Mouse (Mus musculus) lung, postnatal 0 days (tissue): ENCODE measurements around the gene Cntn5. TPM values are rescaled to one million over a fixed set of nuclear protein-coding genes. Genes with fewer than 3 reads are reported as not detected.

Source experiments
- ATAC-seq: fragments of 200-750 bp; cut with Nextera tagmentation; 2 replicates; pipeline ENCODE4 v1.8.0; 2017; ENCODE audit warnings: moderate library complexity
- DNase-seq: peaks from one replicate; pipeline ENCODE4 v3.0.0-alpha.2; 2016; ENCODE audit warnings: low spot score
- H3K27ac ChIP-seq: fragments of 300-500 bp; sonication (generic); 2 replicates; pipeline ENCODE4 v1.5.1; 2014; ENCODE audit warnings: antibody characterized with exemption, mild to moderate bottlenecking, low read length, mixed read lengths
- H3K27me3 ChIP-seq: fragments of 300-500 bp; sonication (generic); replicated peaks from 2 replicates; pipeline ENCODE4 v1.6.1; 2014; ENCODE audit warnings: low read length, mixed read lengths; ENCODE audit not compliant: insufficient read depth
- H3K36me3 ChIP-seq: fragments of 300-500 bp; sonication (generic); 2 replicates; pipeline ENCODE4 v1.6.1; 2014; ENCODE audit warnings: low read length, mixed read lengths; ENCODE audit not compliant: insufficient read depth
- H3K4me1 ChIP-seq: fragments of 300-500 bp; sonication (generic); 2 replicates; pipeline ENCODE4 v1.6.1; 2014; ENCODE audit warnings: antibody characterized with exemption, low read depth, low read length, mixed read lengths; ENCODE audit not compliant: insufficient read depth
- H3K4me2 ChIP-seq: fragments of 300-500 bp; sonication (generic); replicated peaks from 2 replicates; pipeline ENCODE4 v1.6.1; 2014; ENCODE audit warnings: low read depth, mild to moderate bottlenecking, low read length, moderate library complexity, mixed read lengths
- H3K4me3 ChIP-seq: fragments of 300-500 bp; sonication (generic); 2 replicates; pipeline ENCODE4 v1.5.1; 2014; ENCODE audit warnings: low read depth, low read length
- H3K9ac ChIP-seq: fragments of 300-500 bp; sonication (generic); replicated peaks from 2 replicates; pipeline ENCODE4 v1.6.1; 2014; ENCODE audit warnings: low read depth, mild to moderate bottlenecking
- H3K9me3 ChIP-seq: fragments of 300-500 bp; sonication (generic); 2 replicates; pipeline ENCODE4 v1.6.1; 2016; ENCODE audit warnings: low read length, mixed read lengths
- CTCF ChIP-seq: IDR thresholded peaks from 2 replicates; pipeline ENCODE4 v1.5.1; 2016; ENCODE audit warnings: antibody characterized with exemption, mild to moderate bottlenecking
- EP300 ChIP-seq: IDR thresholded peaks from 2 replicates; pipeline ENCODE4 v1.6.1; 2016; ENCODE audit warnings: antibody characterized with exemption, mild to moderate bottlenecking, control low read depth
- WGBS: fragments of 180-500 bp; shearing (Covaris S2); extraction: QIAGEN DNeasy Blood & Tissue Kit; methylation state at CpG from one replicate; pipeline ENCODE4 v1.1.7; 2014; 5-methylcytosine and 5-hydroxymethylcytosine counted together
- polyA plus RNA-seq: library from polyadenylated mRNA; unstranded; fragments of >200 nt; fragmentation: Nextera tagmentation; extraction: Ambion mirVana; gene quantifications from 2 replicates; pipeline ENCODE4 v1.2.1, GENCODE M21; 2015

Cntn5 gene
- polyA plus RNA-seq, 1 experiment from 2014 or later = not detected

DNA sequence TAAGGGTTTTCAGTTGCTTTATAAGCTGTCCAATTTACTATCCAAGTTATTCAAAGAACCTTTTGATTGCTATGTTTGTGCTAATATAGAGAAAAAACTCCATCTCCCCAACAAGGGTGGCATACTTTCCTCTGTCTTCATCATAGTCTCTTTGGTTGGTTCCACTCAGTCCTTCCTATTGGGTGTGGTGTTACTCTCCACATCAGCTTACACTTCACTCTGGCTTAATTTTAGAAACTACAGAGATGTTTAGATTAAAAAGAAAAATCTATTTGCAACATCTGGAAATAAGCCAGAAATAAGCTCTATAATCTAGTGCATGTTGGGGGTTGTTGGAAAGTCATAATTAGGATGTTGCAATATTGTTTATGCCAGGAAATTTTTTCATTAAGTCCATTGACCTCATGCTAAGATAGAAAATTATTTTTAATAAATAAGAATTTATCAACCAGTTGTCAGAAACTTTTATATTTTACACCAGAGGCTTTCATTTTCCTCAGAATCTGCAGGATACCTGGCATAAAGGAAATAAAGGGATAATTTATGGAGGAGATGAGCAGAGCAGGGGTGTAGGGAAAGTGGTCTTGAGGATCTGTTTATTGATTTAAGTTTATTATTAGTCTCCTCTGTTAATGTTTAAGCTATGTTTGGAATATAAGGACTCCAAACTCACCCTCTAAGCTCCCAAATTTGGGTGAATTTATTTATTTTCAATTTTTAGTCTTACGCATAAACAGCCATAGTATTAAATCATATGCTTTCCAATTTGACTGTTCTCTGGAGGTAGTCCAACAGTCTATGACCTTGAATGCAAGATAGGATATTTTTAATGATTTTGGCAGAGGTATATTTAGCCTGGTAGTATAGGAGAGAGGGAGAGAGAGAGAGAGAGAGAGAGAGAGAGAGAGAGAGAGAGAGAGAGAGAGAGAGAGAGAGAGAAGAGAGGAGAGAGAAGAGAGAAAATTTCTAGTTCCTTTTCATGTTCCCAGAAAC is 966.8 kb downstream of the Cntn5 start:
- H3K27ac ChIP-seq = no peak overlapping the region
- peak; percentile 32 for ATAC-seq
- H3K4me1 ChIP-seq = no peaks in the 10 kb centered on the region
- no peak overlapping the region for H3K4me3 ChIP-seq
- no peaks in the 10 kb centered on the region for H3K9me3 ChIP-seq
- no peak overlapping the region for H3K9ac ChIP-seq
- DNase-seq = peak; percentile 64
- TF ChIP-seq EP300 = no peak
- no peaks in the 10 kb centered on the region for H3K36me3 ChIP-seq
- no peak overlapping the region for H3K4me2 ChIP-seq
- H3K27me3 ChIP-seq = no peaks in the 10 kb centered on the region
- WGBS = 74% methylated on average over 1 of the region's 1 CpGs

DNA sequence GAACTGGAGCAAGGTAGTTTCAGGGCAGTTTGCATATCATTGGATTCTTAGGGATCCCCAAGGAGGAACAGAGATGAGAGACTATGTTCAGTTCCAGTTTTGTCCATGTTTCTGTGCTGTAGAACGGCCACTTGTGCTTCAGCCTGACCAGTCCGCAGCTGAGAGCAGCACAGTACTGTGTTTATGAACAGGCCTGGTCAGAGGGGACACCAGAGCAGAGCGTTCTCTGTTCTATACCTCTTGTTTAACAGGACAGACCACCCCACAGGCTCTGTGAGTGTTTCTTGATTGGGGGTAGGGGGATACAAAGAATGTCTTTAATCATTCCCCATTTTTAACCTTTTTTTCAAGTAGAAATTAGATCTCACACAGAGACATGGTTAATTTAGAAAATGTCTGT is 984.0 kb downstream of the Cntn5 start:
- Histone ChIP-seq H3K36me3 (no peaks in the 10 kb centered on the region), H3K4me1 (no peaks in the 10 kb centered on the region), H3K9ac (no peak overlapping the region), H3K27ac (no peak overlapping the region), H3K27me3 (no peaks in the 10 kb centered on the region), H3K4me2 (no peak overlapping the region), H3K4me3 (no peak overlapping the region), H3K9me3 (no peaks in the 10 kb centered on the region)
- no peak for TF ChIP-seq EP300
- no peak for TF ChIP-seq CTCF
- ATAC-seq (no peak), DNase-seq (no peak)
- WGBS = 78% methylated on average over 3 of the region's 3 CpGs

DNA sequence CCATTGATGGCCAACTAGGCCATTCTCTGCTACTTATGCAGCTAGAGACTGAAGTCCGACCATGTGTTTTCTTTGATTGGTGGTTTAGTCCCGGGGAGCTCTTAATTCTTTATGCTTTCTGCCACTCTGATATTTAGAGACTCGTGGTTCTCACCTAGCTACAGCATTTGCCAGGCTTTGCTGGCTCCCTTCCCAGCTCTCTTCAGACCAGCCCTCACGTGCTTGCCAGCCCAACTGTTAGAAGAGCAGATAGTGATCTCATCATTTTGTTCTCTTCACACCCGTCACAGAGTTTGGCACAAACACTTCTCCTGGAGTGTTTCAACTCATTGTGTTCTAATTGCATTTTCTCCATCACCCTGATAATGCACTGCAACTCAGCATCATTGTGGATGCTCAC is 1005.5 kb downstream of the Cntn5 start:
- Histone ChIP-seq H3K9me3 (no peaks in the 10 kb centered on the region), H3K4me3 (no peak overlapping the region), H3K36me3 (no peaks in the 10 kb centered on the region), H3K4me1 (no peaks in the 10 kb centered on the region), H3K27me3 (no peaks in the 10 kb centered on the region), H3K4me2 (no peak overlapping the region), H3K9ac (no peak overlapping the region), H3K27ac (no peak overlapping the region)
- 53% methylated on average over 5 of the region's 5 CpGs for WGBS
- DNase-seq = no peak
- no peak for ATAC-seq
- TF ChIP-seq CTCF (no peak), EP300 (no peak)

DNA sequence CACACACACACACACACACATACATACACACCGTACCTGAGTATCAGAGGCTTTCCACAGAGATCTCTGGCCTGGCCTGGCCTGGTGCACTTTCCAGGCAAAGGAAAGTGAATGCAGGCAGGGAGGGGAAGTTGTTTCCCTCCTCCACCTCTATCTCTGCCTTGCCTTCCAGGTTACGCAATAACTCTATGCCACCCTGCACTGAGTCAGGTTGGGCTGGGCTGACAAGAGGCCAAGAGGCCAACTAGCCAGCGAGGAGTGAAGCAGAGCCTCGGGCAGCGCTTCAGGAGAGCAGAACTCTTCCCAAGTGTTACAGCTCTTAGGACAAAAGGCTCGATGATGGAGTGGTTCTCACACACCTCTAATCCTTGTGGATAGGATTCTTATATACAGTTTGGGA is 1018.4 kb downstream of the Cntn5 start:
- no peak for TF ChIP-seq EP300
- TF ChIP-seq CTCF = no peak
- WGBS = 65% methylated on average over 6 of the region's 6 CpGs
- DNase-seq (no peak), ATAC-seq (no peak)
- H3K36me3 ChIP-seq = no peaks in the 10 kb centered on the region
- H3K4me3 ChIP-seq = no peak overlapping the region
- no peak overlapping the region for H3K4me2 ChIP-seq
- no peaks in the 10 kb centered on the region for H3K27me3 ChIP-seq
- H3K9me3 ChIP-seq = no peaks in the 10 kb centered on the region
- H3K27ac ChIP-seq = no peak overlapping the region
- no peak overlapping the region for H3K9ac ChIP-seq
- no peaks in the 10 kb centered on the region for H3K4me1 ChIP-seq

DNA sequence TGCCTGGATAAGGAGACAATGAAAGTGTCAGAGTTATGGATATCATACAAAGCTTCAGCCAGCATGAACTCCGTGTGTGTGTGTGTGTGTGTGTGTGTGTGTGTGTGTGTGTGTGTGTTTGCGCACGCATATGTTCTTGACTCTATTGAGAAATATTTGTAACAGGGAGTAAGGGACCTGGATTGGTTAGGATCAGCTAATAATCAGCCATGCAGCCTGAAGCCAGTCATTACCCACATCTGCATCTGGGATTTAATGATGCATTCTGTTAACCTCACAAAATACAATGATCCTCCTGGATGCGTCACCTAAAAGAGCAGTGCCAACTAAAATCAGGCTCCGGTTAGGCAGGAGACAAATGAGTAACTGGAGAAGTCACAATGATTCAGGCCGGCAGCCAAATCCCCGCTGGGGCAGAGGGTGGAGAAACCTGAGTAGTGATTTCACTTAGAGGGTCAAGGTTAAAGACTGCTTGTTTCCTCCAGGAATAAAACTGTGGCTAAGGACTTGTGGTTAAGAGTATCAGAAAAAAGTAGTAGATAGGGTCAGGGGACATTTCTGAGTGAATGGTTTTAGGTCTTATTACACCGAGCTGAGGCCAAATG is 1021.7 kb downstream of the Cntn5 start:
- TF ChIP-seq EP300 (no peak), CTCF (no peak)
- WGBS = 68% methylated on average over 8 of the region's 8 CpGs
- H3K9me3 ChIP-seq = no peaks in the 10 kb centered on the region
- no peak for ATAC-seq
- no peaks in the 10 kb centered on the region for H3K36me3 ChIP-seq
- H3K4me2 ChIP-seq = no peak overlapping the region
- no peak overlapping the region for H3K27ac ChIP-seq
- DNase-seq = no peak
- H3K27me3 ChIP-seq = no peaks in the 10 kb centered on the region
- H3K4me1 ChIP-seq = no peaks in the 10 kb centered on the region
- no peak overlapping the region for H3K9ac ChIP-seq
- H3K4me3 ChIP-seq = no peak overlapping the region

DNA sequence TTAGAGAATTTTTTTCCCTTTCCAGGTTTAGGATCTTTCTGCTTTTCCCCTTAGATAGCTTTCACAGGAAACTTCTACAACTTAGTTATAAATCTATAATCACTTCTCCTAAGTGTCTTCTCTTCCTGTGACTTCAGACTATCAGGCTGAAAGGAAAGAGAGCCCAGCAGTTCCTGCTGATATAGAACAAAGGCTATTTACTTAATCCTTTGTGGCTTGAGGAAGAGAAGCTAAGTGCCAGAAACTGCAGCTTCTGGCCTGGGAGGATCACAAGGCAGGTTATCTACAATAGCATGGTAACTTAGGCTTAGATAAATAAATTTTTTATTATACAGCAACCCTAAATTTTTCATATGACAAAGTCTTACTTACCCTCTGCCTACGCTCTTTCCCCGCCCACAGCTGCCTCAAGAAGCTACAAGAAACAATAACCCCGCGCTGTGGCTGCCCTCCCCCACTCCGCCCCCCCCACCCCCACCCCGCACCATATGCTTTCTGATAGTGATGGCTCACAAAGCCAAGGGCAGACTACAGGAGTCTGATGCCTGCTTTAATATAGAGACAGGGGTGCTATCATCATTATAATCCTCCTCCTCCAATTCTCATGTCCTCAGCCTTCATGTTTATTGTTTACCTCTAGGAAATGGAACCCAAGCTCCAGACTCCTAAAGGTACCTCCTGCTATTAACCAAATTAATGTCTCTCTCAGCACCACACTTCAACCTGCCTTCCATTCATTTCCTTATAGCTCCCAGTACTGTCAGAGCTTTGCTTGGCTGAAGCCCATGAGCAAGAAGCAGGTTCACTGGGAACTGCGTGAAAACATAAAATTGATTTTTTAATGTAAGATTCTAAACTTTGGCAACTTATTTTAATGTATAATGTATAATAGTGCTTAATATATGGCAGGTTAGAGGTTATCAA is 1032.2 kb downstream of the Cntn5 start:
- no peaks in the 10 kb centered on the region for H3K36me3 ChIP-seq
- TF ChIP-seq CTCF (no peak), EP300 (no peak)
- H3K9me3 ChIP-seq = no peaks in the 10 kb centered on the region
- no peak overlapping the region for H3K9ac ChIP-seq
- ATAC-seq (no peak), DNase-seq (no peak)
- WGBS = 39% methylated on average over 7 of the region's 7 CpGs
- no peaks in the 10 kb centered on the region for H3K27me3 ChIP-seq
- H3K4me1 ChIP-seq = no peaks in the 10 kb centered on the region
- no peak overlapping the region for H3K4me2 ChIP-seq
- H3K27ac ChIP-seq = no peak overlapping the region
- H3K4me3 ChIP-seq = no peak overlapping the region
